Mouse (Mus musculus) stomach, postnatal 0 days (tissue): ENCODE results near the gene Nrip1. TPM values are rescaled to one million over a fixed set of nuclear protein-coding genes. Genes with fewer than 3 reads are reported as not detected.

Source experiments
- ATAC-seq: fragments of 200-750 bp; cut with Nextera tagmentation; 2 replicates; pipeline ENCODE4 v1.8.0; 2017; ENCODE audit not compliant: low FRiP score, low TSS enrichment
- DNase-seq: peaks from one replicate; pipeline ENCODE4 v3.0.0-alpha.2; 2016; ENCODE audit warnings: low spot score
- H3K27ac ChIP-seq: fragments of 300-500 bp; sonication (generic); replicated peaks from 2 replicates; pipeline ENCODE4 v1.5.1; 2014; ENCODE audit warnings: mild to moderate bottlenecking, control low read depth
- H3K27me3 ChIP-seq: fragments of 300-500 bp; sonication (generic); 2 replicates; pipeline ENCODE4 v1.6.1; 2014; ENCODE audit warnings: low read length; ENCODE audit not compliant: control insufficient read depth, insufficient read depth
- H3K36me3 ChIP-seq: fragments of 300-500 bp; sonication (generic); 2 replicates; pipeline ENCODE4 v1.6.1; 2014; ENCODE audit warnings: low read length, mixed read lengths; ENCODE audit not compliant: control insufficient read depth, insufficient read depth
- H3K4me1 ChIP-seq: fragments of 300-500 bp; sonication (generic); replicated peaks from 2 replicates; pipeline ENCODE4 v1.6.1; 2014; ENCODE audit warnings: antibody characterized with exemption; ENCODE audit not compliant: control insufficient read depth, insufficient read depth
- H3K4me2 ChIP-seq: fragments of 300-500 bp; sonication (generic); replicated peaks from 2 replicates; pipeline ENCODE4 v1.6.1; 2014; ENCODE audit warnings: low read depth, mild to moderate bottlenecking, control low read depth, moderate library complexity
- H3K4me3 ChIP-seq: fragments of 300-500 bp; sonication (generic); 2 replicates; pipeline ENCODE4 v1.5.1; 2014; ENCODE audit warnings: low read depth, low read length, control low read depth
- H3K9ac ChIP-seq: fragments of 300-500 bp; sonication (generic); 2 replicates; pipeline ENCODE4 v1.6.1; 2014; ENCODE audit warnings: mild to moderate bottlenecking, low read length, control low read depth, mixed read lengths
- H3K9me3 ChIP-seq: fragments of 300-500 bp; sonication (generic); 2 replicates; pipeline ENCODE4 v1.6.1; 2016; ENCODE audit warnings: low read length; ENCODE audit not compliant: control insufficient read depth
- CTCF ChIP-seq: IDR thresholded peaks from 2 replicates; pipeline ENCODE4 v1.5.1; 2016; ENCODE audit warnings: antibody characterized with exemption, low read depth, mild to moderate bottlenecking, moderate library complexity
- EP300 ChIP-seq: optimal IDR thresholded peaks from 2 replicates; pipeline ENCODE3; 2016; ENCODE audit warnings: antibody characterized with exemption
- WGBS: fragments of 180-500 bp; shearing (Covaris S2); extraction: QIAGEN DNeasy Blood & Tissue Kit; methylation state at CpG from one replicate; pipeline ENCODE4 v1.1.7; 2014; 5-methylcytosine and 5-hydroxymethylcytosine counted together
- polyA plus RNA-seq: library from polyadenylated mRNA; unstranded; fragments of >200 nt; fragmentation: Nextera tagmentation; extraction: Ambion mirVana; gene quantifications from 2 replicates; pipeline ENCODE4 v1.2.1, GENCODE M21; 2015

The Nrip1 gene
- polyA plus RNA-seq, 1 experiment from 2014 or later: 13.0 TPM

GRCm38 (mm10) chr16:76339256-76339655, 34.4 kb downstream of the Nrip1 start:
- no peaks in the 10 kb centered on the region for H3K4me1 ChIP-seq
- no peaks in the 10 kb centered on the region for H3K27me3 ChIP-seq
- H3K36me3 ChIP-seq: peaks cover 2% of the 10 kb centered on the region; the same call in 1 of the 2 replicates
- no peak for DNase-seq
- H3K9ac ChIP-seq: no peak overlapping the region
- H3K4me3 ChIP-seq: no peak overlapping the region
- H3K27ac ChIP-seq: no peak overlapping the region
- H3K4me2 ChIP-seq: no peak overlapping the region
- ATAC-seq: no peak; the same call in 1 of the 2 replicates
- TF ChIP-seq EP300: no peak
- no peaks in the 10 kb centered on the region for H3K9me3 ChIP-seq
- 72% methylated on average over 10 of the region's 10 CpGs for WGBS

GRCm38 (mm10) chr16:76337351-76337750, 36.3 kb downstream of the Nrip1 start:
- 87% methylated on average over 7 of the region's 7 CpGs for WGBS
- no peak for TF ChIP-seq EP300
- no peak for TF ChIP-seq CTCF
- DNase-seq (no peak), ATAC-seq (no peak)
- no peak overlapping the region for H3K4me2 ChIP-seq
- H3K27ac ChIP-seq: no peak overlapping the region
- H3K9ac ChIP-seq: no peak overlapping the region
- H3K9me3 ChIP-seq: no peaks in the 10 kb centered on the region
- H3K4me3 ChIP-seq: no peak overlapping the region
- no peaks in the 10 kb centered on the region for H3K27me3 ChIP-seq
- peaks cover 2% of the 10 kb centered on the region; the same call in 1 of the 2 replicates for H3K36me3 ChIP-seq
- H3K4me1 ChIP-seq: no peaks in the 10 kb centered on the region

- Histone ChIP-seq H3K27me3 (no peaks in the 10 kb centered on the region), H3K36me3 (peaks cover 2% of the 10 kb centered on the region; the same call in 1 of the 2 replicates)
- TF ChIP-seq CTCF: no peak
These were observed 36.7 kb downstream of the Nrip1 start for GRCm38 (mm10) chr16:76336932-76337331.

GRCm38 (mm10) chr16:76335913-76336312, 37.7 kb downstream of the Nrip1 start:
- Histone ChIP-seq H3K9me3 (no peaks in the 10 kb centered on the region), H3K4me3 (no peak overlapping the region), H3K36me3 (peaks cover 2% of the 10 kb centered on the region; the same call in 1 of the 2 replicates), H3K9ac (no peak overlapping the region), H3K4me1 (no peaks in the 10 kb centered on the region), H3K27me3 (no peaks in the 10 kb centered on the region), H3K27ac (no peak overlapping the region), H3K4me2 (no peak overlapping the region)
- TF ChIP-seq CTCF (no peak), EP300 (no peak)
- WGBS: 89% methylated on average over 6 of the region's 6 CpGs
- ATAC-seq (no peak), DNase-seq (no peak)

More at GRCm38 (mm10) chr16:76336932-76337331, 36.7 kb downstream of the Nrip1 start:
- H3K4me3 ChIP-seq: no peak overlapping the region
- DNase-seq (no peak), ATAC-seq (no peak)
- H3K9ac ChIP-seq: no peak overlapping the region
- H3K27ac ChIP-seq: no peak overlapping the region
- 88% methylated on average over 11 of the region's 11 CpGs for WGBS
- no peaks in the 10 kb centered on the region for H3K9me3 ChIP-seq
- no peaks in the 10 kb centered on the region for H3K4me1 ChIP-seq
- no peak overlapping the region for H3K4me2 ChIP-seq

- Histone ChIP-seq H3K36me3 (peaks cover under 1% of the 10 kb centered on the region; the same call in 1 of the 2 replicates), H3K27ac (no peak overlapping the region), H3K9ac (no peak overlapping the region), H3K27me3 (no peaks in the 10 kb centered on the region), H3K4me3 (no peak overlapping the region), H3K4me2 (no peak overlapping the region), H3K9me3 (no peaks in the 10 kb centered on the region), H3K4me1 (no peaks in the 10 kb centered on the region)
- 38% methylated on average over 7 of the region's 7 CpGs for WGBS
- DNase-seq (no peak), ATAC-seq (peak; percentile 64; the same call in 1 of the 2 replicates)
- TF ChIP-seq EP300 (no peak), CTCF (no peak)
These were observed 41.5 kb downstream of the Nrip1 start for GRCm38 (mm10) chr16:76332127-76332526.

- H3K27ac ChIP-seq: no peak overlapping the region
- ATAC-seq (no peak), DNase-seq (no peak)
- WGBS: 86% methylated on average over 7 of the region's 7 CpGs
- H3K4me3 ChIP-seq: no peak overlapping the region
- no peak overlapping the region for H3K4me2 ChIP-seq
- TF ChIP-seq CTCF (no peak), EP300 (no peak)
- H3K36me3 ChIP-seq: no peaks in the 10 kb centered on the region
- no peak overlapping the region for H3K9ac ChIP-seq
- no peaks in the 10 kb centered on the region for H3K27me3 ChIP-seq
- H3K9me3 ChIP-seq: no peaks in the 10 kb centered on the region
- no peaks in the 10 kb centered on the region for H3K4me1 ChIP-seq
These were observed 42.4 kb downstream of the Nrip1 start for GRCm38 (mm10) chr16:76331231-76331630.
